Mouse (Mus musculus): ENCODE measurements around the gene Nhsl2. TPM values are rescaled to one million over a fixed set of nuclear protein-coding genes. Genes with fewer than 3 reads are reported as not detected.
A peak's percentile ranks its signal among the peaks of the same experiment; 100 is the strongest.

Gene Nhsl2
- polyA plus RNA-seq, 1 experiment, result 4.5 TPM

DNA sequence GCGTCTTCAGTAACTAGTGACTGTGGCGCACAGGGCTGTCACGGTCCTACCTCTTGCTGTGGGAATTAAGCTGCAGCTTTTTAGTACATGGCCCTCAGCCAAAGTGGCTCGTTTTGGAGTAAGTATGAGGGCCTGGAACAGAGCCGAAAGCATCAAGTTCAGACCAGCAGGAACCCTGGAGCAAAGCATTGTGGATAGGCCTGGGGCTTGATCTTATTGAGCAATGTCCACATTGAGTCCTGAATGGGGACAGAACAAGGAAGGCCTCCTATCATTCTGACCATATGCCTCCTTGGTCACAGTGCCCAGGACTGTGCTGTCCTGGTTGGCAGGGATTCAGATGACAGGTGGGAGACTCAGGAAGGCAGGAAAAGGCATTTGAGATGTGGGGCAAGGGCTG is 211.1 kb downstream of the Nhsl2 start:
- peak; percentile 71 for DNase-seq (ENCODE audit: low read depth)
- TF ChIP-seq POLR2A (IDR thresholded peaks at IDR 0.05; ENCODE audit: borderline replicate concordance, extremely low read depth, insufficient read depth, insufficient read length, poor library complexity, severe bottlenecking) (no peak), CTCF (IDR thresholded peaks at IDR 0.05; ENCODE audit: borderline replicate concordance, extremely low read depth, insufficient read depth, insufficient read length) (no peak)

DNA sequence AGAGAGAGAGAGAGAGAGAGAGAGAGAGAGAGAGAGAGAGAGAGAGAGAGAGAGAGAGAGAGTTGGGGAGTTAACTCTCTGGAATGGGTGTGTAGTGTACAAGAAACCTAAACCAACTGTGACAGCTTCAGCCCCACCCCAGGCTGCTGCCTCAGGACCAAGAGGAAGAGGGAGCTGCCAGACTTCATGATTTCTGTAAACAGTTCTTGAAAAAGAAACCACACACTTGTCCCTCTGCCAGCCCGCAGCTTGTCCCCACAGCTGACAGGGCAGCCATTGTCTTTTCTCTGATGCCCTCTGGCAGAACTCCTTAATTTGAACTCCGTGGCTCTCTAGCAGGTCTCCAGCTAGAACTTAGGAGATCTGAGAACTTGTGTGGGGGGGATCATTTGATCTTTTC is 211.7 kb downstream of the Nhsl2 start:
- DNase-seq (ENCODE audit: low read depth), result peak; percentile 74
- no peak for TF ChIP-seq CTCF (IDR thresholded peaks at IDR 0.05; ENCODE audit: borderline replicate concordance, extremely low read depth, insufficient read depth, insufficient read length)
- TF ChIP-seq POLR2A (IDR thresholded peaks at IDR 0.05; ENCODE audit: borderline replicate concordance, extremely low read depth, insufficient read depth, insufficient read length, poor library complexity, severe bottlenecking), result no peak

DNA sequence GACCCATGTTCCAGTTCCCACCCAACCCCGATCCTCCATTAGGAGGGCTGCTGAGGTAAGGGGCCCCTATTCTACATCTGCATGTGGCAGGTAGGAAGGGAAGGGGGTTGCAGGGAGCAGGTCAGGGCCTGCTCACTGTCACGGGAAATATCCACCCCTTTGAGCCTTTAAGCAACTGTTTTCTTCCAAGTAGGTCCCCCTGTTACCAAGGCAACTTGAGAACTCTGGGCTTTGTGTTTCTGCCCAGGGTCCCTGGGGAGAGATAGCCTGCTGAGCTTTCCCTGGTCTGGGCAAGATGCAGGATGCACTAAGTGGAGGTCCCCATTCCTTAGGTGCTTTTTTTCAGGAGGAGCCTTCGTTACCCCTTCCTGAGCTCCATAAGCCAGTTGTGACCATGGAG is 214.9 kb downstream of the Nhsl2 start:
- TF ChIP-seq POLR2A (IDR thresholded peaks at IDR 0.05; ENCODE audit: borderline replicate concordance, extremely low read depth, insufficient read depth, insufficient read length, poor library complexity, severe bottlenecking) (no peak), CTCF (IDR thresholded peaks at IDR 0.05; ENCODE audit: borderline replicate concordance, extremely low read depth, insufficient read depth, insufficient read length) (no peak)
- DNase-seq (ENCODE audit: low read depth), result no peak

DNA sequence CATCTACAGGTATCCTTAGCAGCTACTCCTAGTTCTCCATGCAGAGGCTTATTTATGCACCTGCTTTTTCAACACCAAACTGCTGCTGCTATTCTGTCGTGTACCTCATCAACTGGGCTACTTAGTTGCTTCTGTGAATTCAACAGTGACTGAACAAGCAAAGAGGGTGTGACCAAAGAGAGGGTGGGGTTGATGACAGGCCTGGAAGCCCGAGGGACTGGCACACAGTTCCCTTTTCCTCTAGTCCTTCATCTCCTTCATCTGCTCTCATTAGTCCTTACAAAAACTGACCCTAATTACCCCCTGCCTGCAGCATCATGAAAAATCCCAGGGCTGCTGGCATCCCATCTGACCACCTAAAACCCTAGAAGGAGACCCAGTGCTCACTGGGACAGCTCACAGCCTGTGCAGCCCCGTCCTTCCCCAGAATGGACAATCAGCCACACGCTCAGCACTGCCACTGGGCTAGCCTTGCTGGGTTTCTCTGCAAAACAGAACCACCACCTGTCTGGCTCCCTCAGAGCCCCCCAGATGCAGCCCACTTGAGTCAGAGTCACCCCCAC is 216.1 kb downstream of the Nhsl2 start:
- TF ChIP-seq CTCF (IDR thresholded peaks at IDR 0.05; ENCODE audit: borderline replicate concordance, extremely low read depth, insufficient read depth, insufficient read length) (no peak), POLR2A (IDR thresholded peaks at IDR 0.05; ENCODE audit: borderline replicate concordance, extremely low read depth, insufficient read depth, insufficient read length, poor library complexity, severe bottlenecking) (no peak)

DNA sequence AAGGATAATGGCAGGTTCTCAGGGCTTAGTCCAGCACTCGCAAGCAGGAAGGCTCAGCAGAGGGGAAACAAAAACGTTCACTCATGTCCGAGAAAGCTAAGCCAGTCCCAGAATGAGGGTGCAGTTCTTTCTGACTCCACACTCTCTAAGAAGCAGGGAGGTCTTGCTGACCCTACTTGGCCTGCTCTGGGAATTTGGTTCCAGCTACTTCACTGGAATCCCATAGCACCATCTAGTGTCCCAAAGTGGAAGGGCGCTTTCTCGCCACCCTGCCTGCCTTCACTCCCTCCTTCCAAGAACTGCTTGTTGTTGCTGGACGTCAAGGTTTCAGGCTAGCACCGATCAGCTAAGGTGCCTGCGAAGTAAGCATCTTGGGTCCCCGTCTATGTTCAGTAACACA is 216.9 kb downstream of the Nhsl2 start:
- peak; percentile 91 for DNase-seq (ENCODE audit: low read depth)
- no peak for TF ChIP-seq POLR2A (IDR thresholded peaks at IDR 0.05; ENCODE audit: borderline replicate concordance, extremely low read depth, insufficient read depth, insufficient read length, poor library complexity, severe bottlenecking)
- TF ChIP-seq CTCF (IDR thresholded peaks at IDR 0.05; ENCODE audit: borderline replicate concordance, extremely low read depth, insufficient read depth, insufficient read length), result peak; percentile 82

More for the DNA sequence above, 216.1 kb downstream of the Nhsl2 start:
- no peak for DNase-seq (ENCODE audit: low read depth)

DNA sequence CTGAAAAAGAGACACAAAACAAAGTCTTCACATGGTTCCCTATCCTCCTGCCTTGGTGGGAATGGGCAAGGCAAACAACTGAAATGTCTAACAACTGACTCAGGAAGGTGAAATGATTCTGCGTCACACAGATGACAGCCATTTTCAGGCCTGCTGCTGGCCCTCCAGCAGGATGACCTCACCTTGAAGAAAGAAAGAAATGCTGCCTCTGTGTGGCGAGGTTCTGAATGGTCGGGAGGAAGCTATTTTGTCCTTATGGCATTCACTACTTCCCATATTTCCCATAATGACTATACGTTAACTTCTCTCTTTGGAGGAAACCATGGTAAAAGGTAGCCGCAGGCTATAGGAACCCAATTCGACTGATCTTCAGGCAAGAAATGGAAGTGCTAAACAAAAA is 217.9 kb downstream of the Nhsl2 start:
- TF ChIP-seq CTCF (IDR thresholded peaks at IDR 0.05; ENCODE audit: borderline replicate concordance, extremely low read depth, insufficient read depth, insufficient read length), result no peak
- no peak for TF ChIP-seq POLR2A (IDR thresholded peaks at IDR 0.05; ENCODE audit: borderline replicate concordance, extremely low read depth, insufficient read depth, insufficient read length, poor library complexity, severe bottlenecking)
- peak; percentile 29 for DNase-seq (ENCODE audit: low read depth)

DNA sequence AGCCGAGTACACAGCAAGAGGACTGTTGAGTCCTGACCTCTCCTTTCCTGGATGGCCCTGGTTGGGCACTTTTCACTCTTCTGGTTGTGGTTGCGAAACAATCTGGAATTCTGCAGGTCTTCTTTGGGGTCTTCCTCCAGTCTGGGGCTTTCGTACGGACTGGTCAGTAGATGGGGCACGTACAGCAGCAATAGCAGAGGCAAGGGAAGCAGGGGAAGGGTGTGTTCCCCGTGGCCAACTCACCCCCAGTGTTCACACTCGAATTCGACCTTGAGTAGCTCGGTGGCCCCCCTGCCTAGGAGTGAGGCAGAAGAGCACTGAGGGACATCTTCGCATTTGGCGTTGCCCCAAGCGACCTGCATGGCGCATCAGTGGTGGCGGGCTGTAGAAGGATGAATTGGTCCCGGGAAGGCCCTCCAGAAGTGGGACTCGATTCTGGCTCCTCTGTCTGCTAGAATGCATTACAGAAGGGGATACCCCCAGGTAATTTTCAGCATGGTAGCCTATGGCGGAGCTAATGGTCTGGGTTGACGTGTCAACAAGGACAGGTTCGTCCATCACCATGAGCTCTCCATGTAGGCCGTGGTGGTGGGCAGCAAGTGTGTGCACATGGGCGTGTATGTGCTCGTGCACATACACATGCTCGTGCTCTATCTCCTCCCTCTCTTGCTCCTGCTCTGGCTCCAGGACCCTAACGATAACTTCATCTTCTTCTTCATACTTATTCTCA is 219.8 kb downstream of the Nhsl2 start:
- DNase-seq (ENCODE audit: low read depth), result no peak
- TF ChIP-seq CTCF (IDR thresholded peaks at IDR 0.05; ENCODE audit: borderline replicate concordance, extremely low read depth, insufficient read depth, insufficient read length) (no peak), POLR2A (IDR thresholded peaks at IDR 0.05; ENCODE audit: borderline replicate concordance, extremely low read depth, insufficient read depth, insufficient read length, poor library complexity, severe bottlenecking) (no peak)

DNA sequence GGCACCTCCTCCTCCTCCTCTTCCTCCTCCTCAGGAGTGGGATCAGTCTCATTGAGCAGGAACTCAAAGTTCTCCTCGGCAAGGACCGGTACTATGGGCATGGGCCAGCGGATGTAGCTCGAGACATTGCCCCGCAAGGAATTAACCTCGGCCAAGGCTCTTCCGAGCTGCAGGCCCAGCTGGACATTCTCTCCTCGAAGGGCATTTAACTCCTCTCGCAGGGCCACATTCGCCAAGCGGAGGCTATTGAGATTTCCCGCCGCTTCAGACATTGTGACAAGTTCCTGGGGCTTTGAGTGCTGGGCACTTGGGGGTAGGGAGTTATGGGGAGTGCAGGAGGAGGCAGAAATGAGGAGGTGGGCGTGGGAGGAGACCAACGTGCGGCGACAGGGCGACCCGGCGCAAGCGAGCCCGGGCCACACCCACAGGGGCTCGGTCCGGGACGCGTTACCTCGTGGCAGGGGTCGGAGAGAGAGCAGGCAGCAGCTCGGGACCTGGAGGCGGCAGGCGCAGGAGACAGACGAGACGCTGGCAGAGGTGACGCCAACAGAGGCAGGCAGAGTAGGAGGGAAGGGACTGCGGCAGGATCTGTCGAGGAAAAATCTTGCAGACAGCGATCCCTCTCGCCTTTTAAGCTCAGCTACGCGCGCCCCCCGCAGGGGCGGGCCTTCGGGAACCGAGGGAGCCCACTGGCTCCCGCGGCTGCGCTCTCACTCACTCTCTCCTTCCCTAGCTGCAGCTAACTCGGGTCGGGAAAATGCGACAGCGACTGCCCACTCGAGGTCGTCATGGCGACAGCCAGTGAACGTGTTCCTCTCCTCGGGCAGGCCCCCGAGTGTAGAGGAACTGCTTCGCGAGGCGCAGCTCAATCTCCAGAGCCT is 221.6 kb downstream of the Nhsl2 start, which contains the start of gene Rtl5:
TSS of gene Rtl5 (minus strand) at position 714 of the 881 bp plus-strand sequence.
- DNase-seq (ENCODE audit: low read depth), result peak; percentile 97
- 0 out of 2 replicates have a peak, but pooled peaks have one; percentile 21 for TF ChIP-seq POLR2A (IDR thresholded peaks at IDR 0.05; ENCODE audit: borderline replicate concordance, extremely low read depth, insufficient read depth, insufficient read length, poor library complexity, severe bottlenecking)
- no peak for TF ChIP-seq CTCF (IDR thresholded peaks at IDR 0.05; ENCODE audit: borderline replicate concordance, extremely low read depth, insufficient read depth, insufficient read length)

DNA sequence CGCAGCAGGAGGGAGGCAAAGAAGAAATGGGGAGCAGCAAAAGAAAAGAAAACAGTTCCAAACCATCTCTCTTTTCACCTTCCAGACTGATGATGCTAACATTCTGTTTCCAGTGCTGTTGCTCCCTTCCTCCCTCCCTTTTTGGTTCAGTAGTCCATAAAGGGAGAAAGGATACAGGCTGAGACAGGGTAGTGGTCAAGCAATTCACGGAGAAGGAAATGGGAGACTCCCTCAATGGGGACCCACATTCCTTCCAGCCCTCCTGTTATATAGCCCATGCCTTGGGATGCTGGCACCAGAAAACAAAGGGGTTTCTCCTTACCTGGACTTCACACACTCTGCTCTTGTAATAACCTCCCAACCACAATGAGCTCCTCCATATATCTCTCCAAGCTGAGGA is 222.3 kb downstream of the Nhsl2 start:
- DNase-seq (ENCODE audit: low read depth), result no peak
- no peak for TF ChIP-seq CTCF (IDR thresholded peaks at IDR 0.05; ENCODE audit: borderline replicate concordance, extremely low read depth, insufficient read depth, insufficient read length)
- no peak for TF ChIP-seq POLR2A (IDR thresholded peaks at IDR 0.05; ENCODE audit: borderline replicate concordance, extremely low read depth, insufficient read depth, insufficient read length, poor library complexity, severe bottlenecking)

DNA sequence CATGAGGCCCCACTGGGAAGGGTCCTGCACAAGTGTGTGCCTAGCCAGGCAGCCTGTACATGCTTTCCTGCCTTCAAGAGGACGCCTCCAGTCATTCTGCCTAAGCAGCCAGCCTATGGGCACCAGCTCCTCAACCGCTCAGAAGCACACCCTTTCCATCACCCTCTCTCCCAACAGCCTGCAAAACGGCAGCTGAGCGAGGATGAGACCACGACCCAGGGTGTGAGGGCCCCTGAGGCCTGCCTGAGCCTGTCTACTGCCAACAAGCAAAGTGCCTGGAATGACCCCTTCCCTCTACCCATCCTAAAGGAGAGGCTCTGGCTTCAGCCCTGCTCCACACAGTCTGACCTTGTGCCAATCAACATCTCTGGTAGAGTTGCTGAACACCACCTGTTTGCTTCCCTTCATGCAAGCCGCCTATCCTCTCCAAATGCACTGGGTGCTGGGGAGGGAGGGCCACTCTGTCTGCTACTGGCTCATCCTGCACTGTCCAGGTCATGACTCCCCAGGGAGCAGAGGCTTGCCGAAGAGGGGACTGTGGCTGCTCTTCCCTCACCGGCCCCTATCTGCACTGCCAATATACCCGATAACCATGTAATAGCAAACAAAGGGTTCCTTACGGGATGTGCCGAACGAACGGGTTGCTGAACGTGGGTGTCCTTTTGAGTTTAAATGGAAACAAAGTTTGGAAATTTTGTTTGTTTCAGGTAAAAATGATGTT is 224.6 kb downstream of the Nhsl2 start:
- TF ChIP-seq POLR2A (IDR thresholded peaks at IDR 0.05; ENCODE audit: borderline replicate concordance, extremely low read depth, insufficient read depth, insufficient read length, poor library complexity, severe bottlenecking) (no peak), CTCF (IDR thresholded peaks at IDR 0.05; ENCODE audit: borderline replicate concordance, extremely low read depth, insufficient read depth, insufficient read length) (no peak)
- DNase-seq (ENCODE audit: low read depth), result no peak

Data from brain, embryonic 14.5 days (tissue).